Mouse (Mus musculus) bone marrow, adult 2 months (tissue): ENCODE measurements around the gene Naa35.

Experiments
- CTCF ChIP-seq: fragments of 200-500 bp; IDR thresholded peaks from 2 replicates; pipeline ENCODE4 v1.5.1; 2011; ENCODE audit warnings: low read length, control low read depth; ENCODE audit not compliant: control insufficient read depth, insufficient read depth
- POLR2A ChIP-seq: fragments of 200-500 bp; IDR thresholded peaks from 2 replicates; pipeline ENCODE4 v1.6.1; 2011; ENCODE audit warnings: low read depth, mild to moderate bottlenecking, control low read depth, low read length, borderline replicate concordance; ENCODE audit not compliant: control insufficient read depth

GRCm38 (mm10) chr13:59557185-59557985, 27.7 kb upstream of the Naa35 start:
- TF ChIP-seq POLR2A (0 out of 2 replicates have a peak, but pooled peaks have one; percentile 17), CTCF (no peak)
